Mouse (Mus musculus) C2C12 (cell line): ENCODE results near the gene Enoph1. TPM values are rescaled to one million over a fixed set of nuclear protein-coding genes. Genes with fewer than 3 reads are reported as not detected.
A peak's percentile ranks its signal among the peaks of the same experiment; 100 is the strongest.

Source experiments
- H3K27me3 ChIP-seq: one replicate; pipeline ENCODE4 v1.6.1; 2011; ENCODE audit not compliant: control insufficient read depth, insufficient read depth, insufficient read length
- H3K36me3 ChIP-seq: one replicate; pipeline ENCODE4 v1.6.1; 2011; ENCODE audit not compliant: control insufficient read depth, insufficient read depth
- H3K4me3 ChIP-seq: one replicate; pipeline ENCODE4 v1.5.1; 2011; ENCODE audit warnings: mild to moderate bottlenecking, control low read depth; ENCODE audit not compliant: poor library complexity, insufficient read depth, severe bottlenecking
- H3K79me2 ChIP-seq: one replicate; pipeline ENCODE4 v1.6.1; 2011; ENCODE audit not compliant: control insufficient read depth, insufficient read depth
- H3K79me3 ChIP-seq: one replicate; pipeline ENCODE4 v1.6.1; 2011; ENCODE audit warnings: low read depth, control low read depth
- H3ac ChIP-seq: one replicate; pipeline ENCODE3; 2011; ENCODE audit warnings: low read depth; ENCODE audit not compliant: control insufficient read depth, insufficient read length
- CEBPB ChIP-seq: IDR thresholded peaks from one replicate; pipeline ENCODE4 v1.6.1; 2011; ENCODE audit warnings: low read depth, mild to moderate bottlenecking, control low read depth, moderate library complexity
- CTCF ChIP-seq: IDR thresholded peaks from one replicate; pipeline ENCODE4 v1.5.1; 2011; ENCODE audit not compliant: control insufficient read depth, insufficient read depth, insufficient read length
- FOSL1 ChIP-seq: IDR thresholded peaks from one replicate; pipeline ENCODE4 v1.8.0; 2011; ENCODE audit warnings: mild to moderate bottlenecking, low read length; ENCODE audit not compliant: poor library complexity, insufficient read depth, severe bottlenecking
- MAX ChIP-seq: IDR thresholded peaks from one replicate; pipeline ENCODE4 v1.6.1; 2011; ENCODE audit warnings: mild to moderate bottlenecking, control low read depth
- MYOD1 ChIP-seq: IDR thresholded peaks from one replicate; pipeline ENCODE4 v1.6.1; 2011; ENCODE audit warnings: low read depth; ENCODE audit not compliant: control insufficient read depth, insufficient read length
- MYOG ChIP-seq: IDR thresholded peaks from one replicate; pipeline ENCODE4 v1.6.1; 2011; ENCODE audit not compliant: control insufficient read depth, insufficient read length; ENCODE audit errors: extremely low read depth
- USF1 ChIP-seq: IDR thresholded peaks from one replicate; pipeline ENCODE4 v1.6.1; 2011; ENCODE audit warnings: low read depth, mild to moderate bottlenecking, control low read depth, moderate library complexity
- long read RNA-seq, 2 experiments: library from polyadenylated mRNA; unstranded; transcript quantifications; one replicate each; pipeline ENCODE4 v2.0.0; 2019 to 2020
- polyA plus RNA-seq: library from polyadenylated mRNA; unstranded; fragments of >200 nt; fragmentation: generic; extraction: Trizol; gene quantifications from one replicate; pipeline ENCODE4 v1.2.1, GENCODE M21; 2012; ENCODE audit warnings: missing spikeins

The Enoph1 gene
- polyA plus RNA-seq = 35.3 TPM
- long read RNA-seq, experiment 1, transcript Enoph1-202 (6 exons, 1,833 nt) = major isoform, 31 of 37 reads
- long read RNA-seq, experiment 1, partial matches to known transcripts = 0 of 37 reads
- long read RNA-seq, experiment 1, other reads (novel, unspliced or antisense) = 4 of 37 reads
- long read RNA-seq, experiment 2, transcript Enoph1-202 (6 exons, 1,833 nt) = major isoform, 308 of 328 reads
- long read RNA-seq, experiment 2, partial matches to known transcripts = 0 of 328 reads
- long read RNA-seq, experiment 2, other reads (novel, unspliced or antisense) = 17 of 328 reads

GRCm38 (mm10) chr5:100039602-100040142 lies at the start of gene Enoph1, which contains the start of gene Hnrnpdl:
Gene Enoph1, plus strand, starts transcription at chr5:100039985.
Gene Hnrnpdl, minus strand, starts transcription at chr5:100039664.
- TF ChIP-seq CTCF (no peak), MYOG (no peak), MYOD1 (no peak), CEBPB (no peak), FOSL1 (no peak), USF1 (peak; percentile 75), MAX (peak; percentile 48)
- Histone ChIP-seq H3ac (peak within 1 kb of the TSS; percentile 97), H3K79me3 (peaks cover 84% of the 10 kb centered on the region), H3K4me3 (peak within 1 kb of the TSS; percentile 85), H3K36me3 (peaks cover 33% of the 10 kb centered on the region), H3K79me2 (peaks cover 97% of the 10 kb centered on the region), H3K27me3 (no peaks in the 10 kb centered on the region)

GRCm38 (mm10) chr5:99994166-99994565 lies 45.6 kb upstream of the Enoph1 start:
- Histone ChIP-seq H3K79me3 (no peaks in the 10 kb centered on the region), H3K79me2 (no peaks in the 10 kb centered on the region), H3ac (no peak overlapping the region), H3K36me3 (no peaks in the 10 kb centered on the region), H3K27me3 (no peaks in the 10 kb centered on the region), H3K4me3 (no peak overlapping the region)
- no peak for TF ChIP-seq MAX
- no peak for TF ChIP-seq MYOD1
- TF ChIP-seq FOSL1 = no peak
- TF ChIP-seq CEBPB = no peak
- TF ChIP-seq MYOG = no peak

DNA sequence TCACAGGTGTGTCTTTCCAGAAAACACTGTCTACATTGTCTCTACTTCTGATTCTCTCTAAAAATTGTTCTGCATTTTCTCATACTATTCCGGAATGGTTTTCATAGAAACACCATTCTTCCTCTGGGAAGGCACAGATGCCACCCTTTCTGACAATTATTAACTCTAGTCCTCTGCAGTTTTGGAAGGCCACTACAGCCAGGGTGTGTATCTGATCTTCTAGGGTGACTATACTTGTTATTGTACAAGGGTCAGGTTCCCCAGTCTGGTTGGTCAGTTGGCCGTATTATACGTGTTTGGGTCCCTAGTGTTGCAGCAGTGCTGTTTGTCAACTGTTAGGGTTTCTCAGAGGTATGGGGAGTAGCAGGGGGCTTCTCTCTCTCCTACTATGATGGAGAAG lies 45.1 kb upstream of the Enoph1 start:
- Histone ChIP-seq H3K36me3 (no peaks in the 10 kb centered on the region), H3K79me2 (no peaks in the 10 kb centered on the region), H3K79me3 (no peaks in the 10 kb centered on the region), H3K4me3 (no peak overlapping the region), H3ac (no peak overlapping the region), H3K27me3 (no peaks in the 10 kb centered on the region)
- TF ChIP-seq FOSL1 = no peak
- no peak for TF ChIP-seq USF1
- TF ChIP-seq CEBPB = no peak
- no peak for TF ChIP-seq CTCF
- TF ChIP-seq MYOG = no peak
- no peak for TF ChIP-seq MYOD1
- TF ChIP-seq MAX = no peak

- no peak for TF ChIP-seq MYOD1
- TF ChIP-seq MYOG = no peak
- no peak for TF ChIP-seq USF1
- TF ChIP-seq CEBPB = no peak
- TF ChIP-seq MAX = no peak
- TF ChIP-seq FOSL1 = no peak
- TF ChIP-seq CTCF = no peak
- no peaks in the 10 kb centered on the region for H3K36me3 ChIP-seq
- no peak overlapping the region for H3K4me3 ChIP-seq
- no peak overlapping the region for H3ac ChIP-seq
- H3K27me3 ChIP-seq = no peaks in the 10 kb centered on the region
- H3K79me3 ChIP-seq = no peaks in the 10 kb centered on the region
- no peaks in the 10 kb centered on the region for H3K79me2 ChIP-seq
Measured at GRCm38 (mm10) chr5:100000048-100000447, 39.7 kb upstream of the Enoph1 start.

GRCm38 (mm10) chr5:100000500-100000899 lies 39.3 kb upstream of the Enoph1 start:
- TF ChIP-seq USF1 (no peak), MYOG (no peak), MYOD1 (no peak), CTCF (no peak), FOSL1 (no peak), MAX (no peak), CEBPB (no peak)
- H3K36me3 ChIP-seq = no peaks in the 10 kb centered on the region
- no peaks in the 10 kb centered on the region for H3K79me3 ChIP-seq
- no peak overlapping the region for H3K4me3 ChIP-seq
- H3ac ChIP-seq = no peak overlapping the region
- no peaks in the 10 kb centered on the region for H3K27me3 ChIP-seq
- H3K79me2 ChIP-seq = no peaks in the 10 kb centered on the region
